Mouse (Mus musculus): ENCODE data around the gene Hrg. TPM values are rescaled to one million over a fixed set of nuclear protein-coding genes. Genes with fewer than 3 reads are reported as not detected.
"Not testable (repeated sequence)": the region's sequence is repeated elsewhere in the genome, so short reads cannot be mapped to it uniquely, and the experiment has no call there.

Hrg gene
- total RNA-seq, 2 experiments from 2014 or later: not detected

DNA sequence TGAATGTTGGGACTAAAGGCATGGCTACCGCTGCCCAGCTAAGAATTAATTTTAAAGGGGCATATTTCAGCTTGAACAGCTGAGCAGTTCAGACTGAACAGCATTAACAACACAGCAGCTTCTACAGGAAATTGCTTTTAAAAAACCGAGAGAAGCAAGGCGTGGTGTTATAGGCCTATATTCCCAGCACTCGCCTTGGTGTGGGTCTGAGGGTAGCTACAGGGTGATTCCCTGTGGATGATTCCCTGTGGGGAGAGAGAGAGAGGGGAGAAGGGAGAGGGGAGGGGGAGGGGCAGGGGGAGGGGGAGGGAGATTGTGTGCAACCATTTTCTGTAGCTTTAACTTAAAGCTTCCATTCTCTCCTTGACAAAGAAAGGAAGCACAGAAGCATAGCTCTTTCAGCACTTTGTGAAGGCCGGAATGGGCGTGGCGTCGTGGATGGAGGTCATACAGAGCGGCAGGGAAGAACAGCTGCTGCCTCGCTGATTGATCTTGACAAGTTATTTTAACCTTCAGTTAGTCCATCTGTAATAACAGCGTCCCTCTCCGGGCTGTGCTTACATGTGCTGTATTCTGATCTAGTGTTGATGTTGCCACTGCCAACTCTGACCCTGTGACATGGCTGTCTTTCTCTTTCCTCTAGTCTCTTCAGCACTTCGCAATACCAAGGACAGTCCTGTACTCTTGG, 4.7 kb downstream of the Hrg start:
- no peak for ATAC-seq (replicated peaks; ENCODE audit: low FRiP score, low TSS enrichment, poor library complexity, severe bottlenecking)

DNA sequence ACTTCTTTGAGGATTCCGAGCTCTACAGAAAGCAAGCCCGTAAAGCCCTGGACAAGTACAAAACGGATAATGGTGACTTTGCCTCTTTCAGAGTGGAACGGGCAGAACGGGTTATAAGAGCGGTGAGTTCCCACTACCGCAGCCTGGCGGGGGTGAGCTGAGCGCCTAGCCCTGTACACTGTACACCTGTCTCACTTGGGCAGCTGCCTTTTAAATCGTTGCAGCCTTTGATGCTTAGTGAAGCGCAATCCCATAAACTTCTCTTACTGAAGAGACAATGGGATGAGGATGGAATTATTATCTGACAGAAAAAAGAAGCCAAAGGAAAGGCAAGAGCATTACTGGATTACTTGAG, 5.2 kb downstream of the Hrg start:
- ATAC-seq (replicated peaks; ENCODE audit: low FRiP score, low TSS enrichment, poor library complexity, severe bottlenecking): no peak

DNA sequence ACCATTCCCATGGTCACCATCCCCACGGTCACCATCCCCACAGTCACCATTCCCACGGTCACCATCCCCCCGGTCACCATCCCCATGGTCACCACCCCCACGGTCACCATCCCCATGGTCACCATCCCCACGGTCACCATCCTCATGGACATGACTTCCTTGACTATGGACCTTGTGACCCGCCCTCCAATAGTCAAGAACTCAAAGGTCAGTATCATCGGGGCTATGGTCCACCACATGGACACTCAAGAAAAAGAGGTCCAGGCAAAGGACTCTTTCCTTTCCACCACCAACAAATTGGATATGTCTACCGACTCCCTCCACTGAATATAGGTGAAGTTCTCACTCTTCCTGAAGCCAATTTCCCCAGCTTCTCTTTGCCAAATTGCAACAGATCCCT, 10.2 kb downstream of the Hrg start:
- no peak for ATAC-seq (replicated peaks; ENCODE audit: low FRiP score, low TSS enrichment, poor library complexity, severe bottlenecking)

DNA sequence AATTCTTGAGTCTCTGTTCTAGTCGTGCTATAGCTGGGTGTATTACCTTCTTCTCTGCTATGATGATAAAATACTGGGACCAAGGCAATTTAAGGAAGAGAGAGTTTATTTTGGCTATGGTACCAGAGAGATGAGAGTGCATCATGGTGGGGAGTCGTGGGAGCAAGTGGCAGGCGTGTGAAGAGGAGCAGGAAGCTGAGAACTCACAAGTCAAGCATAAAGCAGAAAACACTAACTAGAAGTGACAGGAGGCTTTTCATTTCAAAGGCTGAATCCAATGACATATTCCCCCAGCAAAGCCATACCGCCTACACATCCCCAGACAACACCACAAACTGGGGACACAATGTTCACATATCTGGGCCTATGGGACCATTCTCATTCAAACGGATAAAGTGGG, 11.4 kb downstream of the Hrg start:
- ATAC-seq (replicated peaks; ENCODE audit: low FRiP score, low TSS enrichment, poor library complexity, severe bottlenecking): no peak

DNA sequence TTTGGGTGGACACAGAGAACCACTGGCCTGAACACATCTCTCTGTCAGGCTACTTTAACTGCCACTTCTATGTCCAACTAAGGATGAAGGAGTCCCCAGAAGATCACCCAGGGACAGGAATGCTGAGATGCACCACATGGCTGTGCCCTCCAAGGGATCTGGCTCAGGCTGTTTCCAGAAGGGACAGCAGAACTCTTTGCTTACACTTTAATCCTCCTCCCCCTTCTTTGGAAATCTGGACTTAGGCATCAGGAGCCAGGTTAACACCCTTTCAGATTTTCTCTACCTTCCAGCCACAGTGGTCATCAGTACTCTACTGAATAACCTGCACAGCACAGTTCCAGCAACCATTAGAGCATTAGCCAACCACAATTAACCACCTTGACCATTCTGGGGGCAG, 12.4 kb downstream of the Hrg start:
- no peak for ATAC-seq (replicated peaks; ENCODE audit: low FRiP score, low TSS enrichment, poor library complexity, severe bottlenecking)

DNA sequence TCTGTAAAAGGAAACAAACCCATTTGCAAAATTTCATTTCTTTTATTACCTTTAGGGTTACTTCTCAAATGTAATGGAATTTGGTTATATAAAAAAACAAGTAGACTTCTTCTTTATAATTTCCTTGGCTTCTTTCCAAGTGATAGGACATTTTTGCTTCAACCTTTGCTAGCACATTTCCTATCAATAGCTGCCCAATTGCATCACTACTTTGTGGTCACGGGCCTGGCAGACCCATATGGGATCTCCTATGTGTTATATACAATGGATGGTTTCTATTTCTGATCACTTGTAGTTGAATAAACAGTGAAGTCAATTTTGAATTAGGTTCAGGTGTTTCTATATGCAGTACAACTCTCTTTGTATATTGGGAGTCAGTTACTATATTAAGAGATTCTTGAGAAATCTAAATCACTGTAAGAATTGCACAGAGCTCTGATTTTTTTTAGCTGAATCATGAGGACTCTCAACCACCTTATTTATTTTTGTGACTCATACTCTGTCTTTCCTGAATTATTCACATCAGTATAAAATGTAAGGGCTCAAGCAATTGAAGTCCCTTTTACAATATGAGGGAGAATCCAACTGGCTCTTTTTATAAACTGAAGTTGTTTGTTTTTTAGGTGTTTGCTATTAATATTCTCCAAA, 16.6 kb downstream of the Hrg start:
- ATAC-seq (replicated peaks; ENCODE audit: low FRiP score, low TSS enrichment, poor library complexity, severe bottlenecking): no peak

DNA sequence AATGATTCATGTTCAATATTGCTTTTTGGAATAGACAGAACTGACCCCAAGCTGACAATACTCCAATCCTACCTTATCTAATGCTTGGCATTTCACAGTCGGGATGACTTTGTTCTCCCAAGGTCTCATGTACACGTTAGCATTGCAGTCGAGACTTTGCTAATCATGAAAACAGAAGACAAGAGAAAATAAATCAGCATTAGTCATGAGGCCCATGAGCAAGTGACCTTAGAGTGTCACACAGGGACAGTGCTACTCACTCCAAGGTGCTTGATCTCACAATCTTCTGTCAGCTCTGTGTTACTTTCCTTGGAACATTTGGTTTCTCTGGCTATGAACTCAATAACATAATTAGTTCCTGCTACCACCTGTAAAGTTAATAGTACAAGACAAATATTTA, 46.1 kb downstream of the Hrg start:
- not testable (repeated sequence) for ATAC-seq (replicated peaks; ENCODE audit: low FRiP score, low TSS enrichment, poor library complexity, severe bottlenecking)

Other genes starting within 250 kb of the Hrg start
- not detected in 2 replicates for gene Crygs, start 139.5 kb upstream of the Hrg start, total RNA-seq (2014; fragmentation: Nextera tagmentation)
- gene Crygs, start 139.5 kb upstream of the Hrg start, total RNA-seq (2017): not detected in 2 replicates
- gene Tbccd1, start 93.4 kb upstream of the Hrg start, total RNA-seq (2014; fragmentation: Nextera tagmentation): 53.3 and 72.6 TPM in 2 replicates
- gene Tbccd1, start 93.4 kb upstream of the Hrg start, total RNA-seq (2017): 39.7 and 52.5 TPM in 2 replicates
- gene Dnajb11, start 93.2 kb upstream of the Hrg start, total RNA-seq (2014; fragmentation: Nextera tagmentation): 43.2 and 49.9 TPM in 2 replicates
- 90.1 and 101 TPM in 2 replicates for gene Dnajb11, start 93.2 kb upstream of the Hrg start, total RNA-seq (2017)
- gene Ahsg, start 59.8 kb upstream of the Hrg start, total RNA-seq (2014; fragmentation: Nextera tagmentation): not detected in 2 replicates
- gene Ahsg, start 59.8 kb upstream of the Hrg start, total RNA-seq (2017): not detected in 2 replicates
- not detected in 2 replicates for gene Fetub, start 32.7 kb upstream of the Hrg start, total RNA-seq (2014; fragmentation: Nextera tagmentation)
- gene Fetub, start 32.7 kb upstream of the Hrg start, total RNA-seq (2017): not detected in 2 replicates
- gene Kng2, start 78.4 kb downstream of the Hrg start, total RNA-seq (2014; fragmentation: Nextera tagmentation): not detected in 2 replicates
- not detected in 2 replicates for gene Kng2, start 78.4 kb downstream of the Hrg start, total RNA-seq (2017)
- gene Kng1, start 106.8 kb downstream of the Hrg start, total RNA-seq (2014; fragmentation: Nextera tagmentation): not detected in 2 replicates
- gene Kng1, start 106.8 kb downstream of the Hrg start, total RNA-seq (2017): not detected in 2 replicates
- 524 and 587 TPM in 2 replicates for gene Eif4a2, start 156.4 kb downstream of the Hrg start, total RNA-seq (2014; fragmentation: Nextera tagmentation)
- gene Eif4a2, start 156.4 kb downstream of the Hrg start, total RNA-seq (2017): 925 and 1,082 TPM in 2 replicates
- gene Rfc4, start 176.7 kb downstream of the Hrg start, total RNA-seq (2014; fragmentation: Nextera tagmentation): 216 and 230 TPM in 2 replicates
- 106 and 142 TPM in 2 replicates for gene Rfc4, start 176.7 kb downstream of the Hrg start, total RNA-seq (2017)
- not detected in 2 replicates for gene Adipoq, start 195.5 kb downstream of the Hrg start, total RNA-seq (2014; fragmentation: Nextera tagmentation)
- 0.50 TPM in 1 of 2 replicates, not detected in the other for gene Adipoq, start 195.5 kb downstream of the Hrg start, total RNA-seq (2017)